In the genomic region with DNA sequence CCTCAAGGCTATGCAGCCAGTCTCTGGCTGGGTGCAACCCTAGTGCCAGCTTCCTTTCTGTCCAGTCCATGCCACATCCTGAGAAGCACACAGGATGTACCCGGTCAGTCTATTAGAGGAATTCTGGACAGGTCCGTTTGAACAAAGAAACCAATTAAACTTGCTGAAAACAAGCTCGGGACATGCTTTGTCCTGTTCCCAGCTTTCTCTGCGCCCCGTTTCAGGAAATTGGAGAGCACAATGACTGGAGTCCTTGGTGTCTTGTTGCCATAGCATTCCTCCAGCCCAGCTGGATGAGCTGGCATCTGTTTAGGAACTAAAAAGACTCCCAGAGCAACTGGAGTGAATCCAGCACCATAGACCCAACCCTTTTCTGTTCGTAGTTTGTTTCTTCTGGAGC, we compare ENCODE assay signal across 10 mouse cellular contexts.
DNase-seq lines count a peak whose midpoint lies in the region; ATAC-seq and TF ChIP-seq lines count a peak whose summit lies in the region.
"Had no signal": no experiment of that assay in that cellular context is flagged by ENCODE, and none has a peak within 500 bp of the region (broad histone marks: within the 10 kb centered on the region; RNA-seq: fewer than 3 reads in every experiment).

No protein-coding gene starts in this region.

- no peaks in the 10 kb centered on the region for H3K9me3 ChIP-seq in midbrain, embryonic 16.5 days (replicated peaks; ENCODE audit: control insufficient read depth, low read length, poor library complexity, severe bottlenecking)
- H3K9me3 ChIP-seq in midbrain, embryonic 13.5 days, result no peaks in the 10 kb centered on the region
- H3K9me3 ChIP-seq in forebrain, embryonic 11.5 days (ENCODE audit: control insufficient read depth, low read length), result no peaks in the 10 kb centered on the region
- H3K9me3 ChIP-seq: embryonic facial prominence, embryonic 12.5 days; limb, embryonic 15.5 days had no signal

- TF ChIP-seq CTCF in thymus, adult 2 months (IDR thresholded peaks at IDR 0.05; ENCODE audit: borderline replicate concordance, control insufficient read depth, extremely low read depth, insufficient read depth, low read length, poor library complexity), result no peak

- no peak overlapping the region for H3K4me3 ChIP-seq in midbrain, embryonic 16.5 days (ENCODE audit: low read depth, low read length)
- no peak overlapping the region for H3K4me3 ChIP-seq in midbrain, embryonic 13.5 days (replicated peaks)
- no peak overlapping the region for H3K4me3 ChIP-seq in forebrain, embryonic 11.5 days (ENCODE audit: low read depth, low read length)
- no peak overlapping the region for H3K4me3 ChIP-seq in thymus, adult 2 months (ENCODE audit: control insufficient read depth, insufficient read depth, low read length)
- H3K4me3 ChIP-seq: embryonic facial prominence, embryonic 12.5 days; limb, embryonic 15.5 days had no signal

- WGBS in midbrain, embryonic 16.5 days, result 17% methylated on average over 6 of the region's 6 CpGs
- 17% methylated on average over 6 of the region's 6 CpGs for WGBS in midbrain, embryonic 13.5 days
- 14% methylated on average over 6 of the region's 6 CpGs for WGBS in forebrain, embryonic 11.5 days
- 93% methylated on average over 6 of the region's 6 CpGs for WGBS in thymus, adult 2 months

- DNase-seq in forebrain, embryonic 11.5 days (ENCODE audit: low spot score), result no peak
- peak; percentile 61 to 67 for DNase-seq in layer of hippocampus, adult 8-10 months (ENCODE audit: low spot score in 2 of 2)
- DNase-seq in right cerebral cortex, adult 2 months (ENCODE audit: low spot score in 2 of 2), result peak; percentile 20 to 33
- DNase-seq in spleen, postnatal 4 days (ENCODE audit: low spot score in 2 of 2), result no peak
- DNase-seq in thymus, adult 2 months, result no peak
- DNase-seq: heart, postnatal 10 days had no signal

- no peak for TF ChIP-seq POLR2A in thymus, adult 2 months (IDR thresholded peaks at IDR 0.05; ENCODE audit: control insufficient read depth, extremely low read depth, insufficient read depth, low read length, poor library complexity)

- H3K36me3 ChIP-seq in midbrain, embryonic 16.5 days (ENCODE audit: control insufficient read depth, insufficient read depth, low read length), result no peaks in the 10 kb centered on the region
- no peaks in the 10 kb centered on the region for H3K36me3 ChIP-seq in midbrain, embryonic 13.5 days
- H3K36me3 ChIP-seq in forebrain, embryonic 11.5 days (ENCODE audit: control insufficient read depth, insufficient read depth, low read length), result no peaks in the 10 kb centered on the region
- H3K36me3 ChIP-seq in thymus, adult 2 months (ENCODE audit: control insufficient read depth, insufficient read depth, low read length), result no peaks in the 10 kb centered on the region
- H3K36me3 ChIP-seq: embryonic facial prominence, embryonic 12.5 days; limb, embryonic 15.5 days had no signal

- ATAC-seq in midbrain, embryonic 16.5 days, result peak; percentile 64
- ATAC-seq in midbrain, embryonic 13.5 days, result no peak
- ATAC-seq in forebrain, embryonic 11.5 days (replicated peaks; ENCODE audit: low FRiP score), result no peak

- peaks cover 6% of the 10 kb centered on the region for H3K4me1 ChIP-seq in midbrain, embryonic 16.5 days (ENCODE audit: control insufficient read depth, insufficient read depth, low read length)
- H3K4me1 ChIP-seq in midbrain, embryonic 13.5 days (replicated peaks), result peaks cover 15% of the 10 kb centered on the region
- H3K4me1 ChIP-seq in forebrain, embryonic 11.5 days (replicated peaks; ENCODE audit: control insufficient read depth, insufficient read depth, low read length), result no peaks in the 10 kb centered on the region; the same call in 1 of the 2 replicates
- no peaks in the 10 kb centered on the region for H3K4me1 ChIP-seq in thymus, adult 2 months (replicated peaks; ENCODE audit: control insufficient read depth, insufficient read depth, low read length)
- H3K4me1 ChIP-seq: embryonic facial prominence, embryonic 12.5 days had no signal

- H3K27me3 ChIP-seq in midbrain, embryonic 16.5 days (ENCODE audit: control insufficient read depth, insufficient read depth, low read depth, low read length), result no peaks in the 10 kb centered on the region
- H3K27me3 ChIP-seq in midbrain, embryonic 13.5 days, result peaks cover 18% of the 10 kb centered on the region
- no peaks in the 10 kb centered on the region for H3K27me3 ChIP-seq in forebrain, embryonic 11.5 days (ENCODE audit: control insufficient read depth, insufficient read depth, low read length)
- H3K27me3 ChIP-seq in thymus, adult 2 months (ENCODE audit: control insufficient read depth, insufficient read depth, low read length), result no peaks in the 10 kb centered on the region
- H3K27me3 ChIP-seq: embryonic facial prominence, embryonic 12.5 days; limb, embryonic 15.5 days had no signal

- no peak overlapping the region for H3K4me2 ChIP-seq in midbrain, embryonic 16.5 days (ENCODE audit: low read length)
- no peak overlapping the region for H3K4me2 ChIP-seq in midbrain, embryonic 13.5 days (replicated peaks)
- no peak overlapping the region for H3K4me2 ChIP-seq in forebrain, embryonic 11.5 days (ENCODE audit: low read depth, low read length, severe bottlenecking)
- H3K4me2 ChIP-seq: embryonic facial prominence, embryonic 12.5 days; limb, embryonic 15.5 days had no signal

- H3K27ac ChIP-seq in midbrain, embryonic 16.5 days (ENCODE audit: low read length), result no peak overlapping the region
- no peak overlapping the region for H3K27ac ChIP-seq in midbrain, embryonic 13.5 days
- 0 out of 2 replicates have a peak overlapping the region, but pooled peaks have one; percentile 12 for H3K27ac ChIP-seq in forebrain, embryonic 11.5 days (ENCODE audit: low read depth, low read length)
- no peak overlapping the region; the same call in 1 of the 2 replicates for H3K27ac ChIP-seq in thymus, adult 2 months (ENCODE audit: control insufficient read depth, insufficient read depth, low read length)
- H3K27ac ChIP-seq: embryonic facial prominence, embryonic 12.5 days; limb, embryonic 15.5 days had no signal

- H3K9ac ChIP-seq in midbrain, embryonic 16.5 days (ENCODE audit: low read depth, low read length), result no peak overlapping the region
- no peak overlapping the region for H3K9ac ChIP-seq in midbrain, embryonic 13.5 days (replicated peaks)
- no peak overlapping the region for H3K9ac ChIP-seq in forebrain, embryonic 11.5 days (ENCODE audit: low read length)
- H3K9ac ChIP-seq: embryonic facial prominence, embryonic 12.5 days; limb, embryonic 15.5 days had no signal

Comparison
In these comparisons a context has a peak if more than half of its experiments do, and no peak if none do; other contexts are left out.
1. DNase-seq: peak in layer of hippocampus, adult 8-10 months (2 of 2) and right cerebral cortex, adult 2 months (2 of 2); none in forebrain, embryonic 11.5 days (single experiment), spleen, postnatal 4 days (0 of 2) and thymus, adult 2 months (single experiment).